ENCODE assay signal across 8 mouse cellular contexts in the genomic region with DNA sequence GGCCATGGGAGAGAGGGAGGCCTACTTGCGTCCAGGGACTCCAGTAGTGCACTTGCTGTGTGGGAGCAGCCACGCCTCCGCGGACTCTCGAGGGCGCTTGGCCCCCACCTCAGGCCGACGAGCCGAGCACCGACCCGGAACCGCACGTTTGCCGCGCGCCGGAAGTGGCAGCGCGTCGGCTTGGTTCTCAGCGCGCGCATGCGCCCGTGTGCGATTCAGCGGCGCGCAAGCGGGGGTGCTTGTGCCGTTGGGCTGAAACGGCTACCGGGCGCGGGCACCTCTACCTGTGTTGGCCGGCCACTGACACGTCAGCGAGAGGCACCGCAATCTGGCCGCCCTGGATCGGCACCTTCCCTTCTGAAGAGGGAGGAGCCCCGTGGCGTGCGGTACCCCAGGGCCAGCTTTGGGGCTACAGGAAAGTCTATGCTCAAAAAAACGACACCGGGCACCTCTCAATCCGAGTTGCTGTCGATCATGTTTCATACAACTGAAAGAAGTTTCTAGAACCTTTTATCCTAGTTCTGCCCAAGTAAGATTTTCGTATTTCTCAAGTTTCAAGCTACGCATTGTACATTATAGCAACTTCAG. TPM values are rescaled to one million over a fixed set of nuclear protein-coding genes. Genes with fewer than 3 reads are reported as not detected.
DNase-seq lines count a peak whose midpoint lies in the region; ATAC-seq lines count a peak whose summit lies in the region.

A gene (minus strand): TSS at position 142 of the 588 bp plus-strand sequence.

- H3K4me2 ChIP-seq in intestine, embryonic 14.5 days (ENCODE audit: low read length), result peak within 1 kb of the TSS; percentile 77

- peak within 1 kb of the TSS; percentile 84 for H3K27ac ChIP-seq in intestine, embryonic 14.5 days (ENCODE audit: low read depth)

- H3K27me3 ChIP-seq in intestine, embryonic 14.5 days (replicated peaks; ENCODE audit: control insufficient read depth, insufficient read depth, low read length), result no peaks in the 10 kb centered on the region

- H3K36me3 ChIP-seq in intestine, embryonic 14.5 days (ENCODE audit: control insufficient read depth, insufficient read depth, low read length), result peaks cover 18% of the 10 kb centered on the region

- peak within 1 kb of the TSS; percentile 83 for H3K4me3 ChIP-seq in intestine, embryonic 14.5 days (ENCODE audit: low read depth, low read length)

- no peaks in the 10 kb centered on the region; the same call in 1 of the 2 replicates for H3K4me1 ChIP-seq in intestine, embryonic 14.5 days (replicated peaks; ENCODE audit: control insufficient read depth, insufficient read depth, low read length)

- peak; percentile 98 for ATAC-seq in intestine, embryonic 14.5 days (replicated peaks; ENCODE audit: low FRiP score, low TSS enrichment, low read depth)

- no peaks in the 10 kb centered on the region for H3K9me3 ChIP-seq in intestine, embryonic 14.5 days (ENCODE audit: control insufficient read depth, low read length)

- H3K9ac ChIP-seq in intestine, embryonic 14.5 days (ENCODE audit: low read length), result peak within 1 kb of the TSS; percentile 90

- peak; percentile 94 to 96 for DNase-seq in adrenal gland, adult (ENCODE audit: inconsistent age in 2 of 2, low spot score in 1 of 2)
- peak; percentile 94 for DNase-seq in embryo, embryonic 10.5 days (ENCODE audit: low spot score)
- DNase-seq in gastrocnemius, postnatal 25 days, result peak; percentile 91
- peak; percentile 91 for DNase-seq in intestine, embryonic 14.5 days (ENCODE audit: low spot score)
- peak; percentile 91 for DNase-seq in left cerebral cortex, postnatal 14 days (ENCODE audit: low spot score in 2 of 2)
- DNase-seq in mesoderm, embryonic 11.5 days (ENCODE audit: low read depth, low spot score), result peak; percentile 94
- DNase-seq in right cerebral cortex, postnatal 36 days (ENCODE audit: low spot score in 2 of 2), result peak; percentile 88
- DNase-seq in yolk sac, embryonic 10.5 days (ENCODE audit: low spot score), result peak; percentile 89

- 1% methylated on average over 50 of the region's 50 CpGs for WGBS in intestine, embryonic 14.5 days

- intact Hi-C loops in left cerebral cortex, postnatal 14 days (cut with DNase I), result loop anchor here (5.0 kb wide), 1 partner anchor 127 kb away; a partner anchor contains a TSS

RNA-seq across cellular contexts. Expression of the gene that starts here (rescaled TPM):
- 10 to 100 TPM in 1 of 2 experiments, 1 to 10 TPM in 1; 9.1 to 11.0 TPM for total RNA-seq in gastrocnemius, postnatal 25 days (2021)
- polyA plus RNA-seq in intestine, embryonic 14.5 days (2014; fragmentation: Nextera tagmentation; extraction: Ambion mirVana), result 28.8 and 30.4 TPM in 2 replicates
- total RNA-seq in left cerebral cortex, postnatal 14 days (2021), result 10 to 100 TPM; 26.1 to 31.9 TPM

Comparison
In these comparisons a context has a peak if more than half of its experiments do, and no peak if none do; other contexts are left out.
1. Peak in every context shown above with its lines: DNase-seq, ATAC-seq, H3K4me3 ChIP-seq and H3K27ac ChIP-seq.